Mouse (Mus musculus): Measurements from ENCODE around the gene Irgc1. TPM values are rescaled to one million over a fixed set of nuclear protein-coding genes. Genes with fewer than 3 reads are reported as not detected.
A peak's percentile ranks its signal among the peaks of the same experiment; 100 is the strongest.

Irgc1 gene
- polyA plus RNA-seq, 1 experiment: not detected

- Histone ChIP-seq H3K27ac (ENCODE audit: insufficient read depth, low read length) (no peak overlapping the region), H3K36me3 (ENCODE audit: control insufficient read depth, insufficient read depth, low read length, poor library complexity, severe bottlenecking) (peaks cover 3% of the 10 kb centered on the region; the same call in 1 of the 2 replicates), H3K4me3 (ENCODE audit: low read depth, low read length) (no peak overlapping the region), H3K9ac (ENCODE audit: low read depth, poor library complexity, severe bottlenecking) (no peak overlapping the region), H3K27me3 (ENCODE audit: control insufficient read depth, insufficient read depth, low read length, poor library complexity, severe bottlenecking) (no peaks in the 10 kb centered on the region), H3K9me3 (replicated peaks; ENCODE audit: control insufficient read depth, insufficient read depth, low read length, poor library complexity, severe bottlenecking) (no peaks in the 10 kb centered on the region), H3K4me1 (ENCODE audit: control insufficient read depth, insufficient read depth, low read length) (no peaks in the 10 kb centered on the region)
- no peak for TF ChIP-seq POLR2A (IDR thresholded peaks at IDR 0.05; ENCODE audit: insufficient read depth, low read length)
- TF ChIP-seq CTCF (IDR thresholded peaks at IDR 0.05; ENCODE audit: low read depth, low read length): peak; percentile 30
- TF ChIP-seq EP300 (IDR thresholded peaks at IDR 0.05; ENCODE audit: insufficient read depth, low read depth, low read length): no peak
These were observed 22.9 kb upstream of the Irgc1 start for GRCm38 (mm10) chr7:24474811-24475506.

GRCm38 (mm10) chr7:24473913-24474529 lies 21.9 kb upstream of the Irgc1 start:
- TF ChIP-seq POLR2A (IDR thresholded peaks at IDR 0.05; ENCODE audit: insufficient read depth, low read length): no peak
- TF ChIP-seq EP300 (IDR thresholded peaks at IDR 0.05; ENCODE audit: insufficient read depth, low read depth, low read length): no peak
- TF ChIP-seq CTCF (IDR thresholded peaks at IDR 0.05; ENCODE audit: low read depth, low read length): peak; percentile 99
- Histone ChIP-seq H3K9me3 (replicated peaks; ENCODE audit: control insufficient read depth, insufficient read depth, low read length, poor library complexity, severe bottlenecking) (no peaks in the 10 kb centered on the region), H3K9ac (ENCODE audit: low read depth, poor library complexity, severe bottlenecking) (no peak overlapping the region), H3K27ac (ENCODE audit: insufficient read depth, low read length) (no peak overlapping the region), H3K27me3 (ENCODE audit: control insufficient read depth, insufficient read depth, low read length, poor library complexity, severe bottlenecking) (no peaks in the 10 kb centered on the region), H3K36me3 (ENCODE audit: control insufficient read depth, insufficient read depth, low read length, poor library complexity, severe bottlenecking) (peaks cover 4% of the 10 kb centered on the region), H3K4me3 (ENCODE audit: low read depth, low read length) (no peak overlapping the region), H3K4me1 (ENCODE audit: control insufficient read depth, insufficient read depth, low read length) (no peaks in the 10 kb centered on the region)

- no peak overlapping the region for H3K9ac ChIP-seq (ENCODE audit: low read depth, poor library complexity, severe bottlenecking)
These were observed 20.8 kb upstream of the Irgc1 start for GRCm38 (mm10) chr7:24472937-24473336.

GRCm38 (mm10) chr7:24472442-24472841 lies 20.3 kb upstream of the Irgc1 start:
- TF ChIP-seq EP300 (IDR thresholded peaks at IDR 0.05; ENCODE audit: insufficient read depth, low read depth, low read length) (no peak), CTCF (IDR thresholded peaks at IDR 0.05; ENCODE audit: low read depth, low read length) (no peak), POLR2A (IDR thresholded peaks at IDR 0.05; ENCODE audit: insufficient read depth, low read length) (no peak)
- H3K36me3 ChIP-seq (ENCODE audit: control insufficient read depth, insufficient read depth, low read length, poor library complexity, severe bottlenecking): peaks cover 12% of the 10 kb centered on the region
- H3K9ac ChIP-seq (ENCODE audit: low read depth, poor library complexity, severe bottlenecking): no peak overlapping the region
- H3K4me3 ChIP-seq (ENCODE audit: low read depth, low read length): no peak overlapping the region
- H3K4me1 ChIP-seq (ENCODE audit: control insufficient read depth, insufficient read depth, low read length): no peaks in the 10 kb centered on the region
- H3K27me3 ChIP-seq (ENCODE audit: control insufficient read depth, insufficient read depth, low read length, poor library complexity, severe bottlenecking): no peaks in the 10 kb centered on the region
- no peak overlapping the region for H3K27ac ChIP-seq (ENCODE audit: insufficient read depth, low read length)
- no peaks in the 10 kb centered on the region for H3K9me3 ChIP-seq (replicated peaks; ENCODE audit: control insufficient read depth, insufficient read depth, low read length, poor library complexity, severe bottlenecking)

More at GRCm38 (mm10) chr7:24472937-24473336, 20.8 kb upstream of the Irgc1 start:
- Histone ChIP-seq H3K36me3 (ENCODE audit: control insufficient read depth, insufficient read depth, low read length, poor library complexity, severe bottlenecking) (peaks cover 10% of the 10 kb centered on the region), H3K27me3 (ENCODE audit: control insufficient read depth, insufficient read depth, low read length, poor library complexity, severe bottlenecking) (no peaks in the 10 kb centered on the region), H3K4me1 (ENCODE audit: control insufficient read depth, insufficient read depth, low read length) (no peaks in the 10 kb centered on the region), H3K27ac (ENCODE audit: insufficient read depth, low read length) (no peak overlapping the region), H3K9me3 (replicated peaks; ENCODE audit: control insufficient read depth, insufficient read depth, low read length, poor library complexity, severe bottlenecking) (no peaks in the 10 kb centered on the region), H3K4me3 (ENCODE audit: low read depth, low read length) (no peak overlapping the region)
- TF ChIP-seq EP300 (IDR thresholded peaks at IDR 0.05; ENCODE audit: insufficient read depth, low read depth, low read length) (no peak), CTCF (IDR thresholded peaks at IDR 0.05; ENCODE audit: low read depth, low read length) (peak; percentile 84)

- H3K27me3 ChIP-seq (ENCODE audit: control insufficient read depth, insufficient read depth, low read length, poor library complexity, severe bottlenecking): no peaks in the 10 kb centered on the region
- H3K36me3 ChIP-seq (ENCODE audit: control insufficient read depth, insufficient read depth, low read length, poor library complexity, severe bottlenecking): peaks cover 20% of the 10 kb centered on the region
- H3K9ac ChIP-seq (ENCODE audit: low read depth, poor library complexity, severe bottlenecking): no peak overlapping the region
- H3K27ac ChIP-seq (ENCODE audit: insufficient read depth, low read length): no peak overlapping the region
- no peaks in the 10 kb centered on the region for H3K9me3 ChIP-seq (replicated peaks; ENCODE audit: control insufficient read depth, insufficient read depth, low read length, poor library complexity, severe bottlenecking)
- H3K4me1 ChIP-seq (ENCODE audit: control insufficient read depth, insufficient read depth, low read length): peaks cover 2% of the 10 kb centered on the region
- TF ChIP-seq CTCF (IDR thresholded peaks at IDR 0.05; ENCODE audit: low read depth, low read length) (no peak), POLR2A (IDR thresholded peaks at IDR 0.05; ENCODE audit: insufficient read depth, low read length) (no peak), EP300 (IDR thresholded peaks at IDR 0.05; ENCODE audit: insufficient read depth, low read depth, low read length) (no peak)
- no peak overlapping the region for H3K4me3 ChIP-seq (ENCODE audit: low read depth, low read length)
These were observed 18.3 kb upstream of the Irgc1 start for GRCm38 (mm10) chr7:24470356-24470755.

- H3K9me3 ChIP-seq (replicated peaks; ENCODE audit: control insufficient read depth, insufficient read depth, low read length, poor library complexity, severe bottlenecking): no peaks in the 10 kb centered on the region
- no peak overlapping the region for H3K4me3 ChIP-seq (ENCODE audit: low read depth, low read length)
- TF ChIP-seq EP300 (IDR thresholded peaks at IDR 0.05; ENCODE audit: insufficient read depth, low read depth, low read length) (no peak), CTCF (IDR thresholded peaks at IDR 0.05; ENCODE audit: low read depth, low read length) (peak; percentile 45), POLR2A (IDR thresholded peaks at IDR 0.05; ENCODE audit: insufficient read depth, low read length) (no peak)
- H3K27ac ChIP-seq (ENCODE audit: insufficient read depth, low read length): no peak overlapping the region
- no peaks in the 10 kb centered on the region for H3K27me3 ChIP-seq (ENCODE audit: control insufficient read depth, insufficient read depth, low read length, poor library complexity, severe bottlenecking)
- H3K4me1 ChIP-seq (ENCODE audit: control insufficient read depth, insufficient read depth, low read length): peaks cover 2% of the 10 kb centered on the region
- H3K9ac ChIP-seq (ENCODE audit: low read depth, poor library complexity, severe bottlenecking): no peak overlapping the region
- peaks cover 18% of the 10 kb centered on the region for H3K36me3 ChIP-seq (ENCODE audit: control insufficient read depth, insufficient read depth, low read length, poor library complexity, severe bottlenecking)
These were observed 17.0 kb upstream of the Irgc1 start for GRCm38 (mm10) chr7:24469126-24469525.

Data from ES-Bruce4 (cell line).